Mouse (Mus musculus) c-Kit-positive CD71-positive TER-119-positive erythroid progenitor cells, embryonic 14.5 days (primary cell): Measurements from ENCODE around the gene Rad23a.
A peak's percentile ranks its signal among the peaks of the same experiment; 100 is the strongest.

Experiments
- DNase-seq: peaks from one replicate; pipeline ENCODE4 v3.0.0-alpha.2; 2013; ENCODE audit warnings: low spot score

Gene Rad23a

DNA sequence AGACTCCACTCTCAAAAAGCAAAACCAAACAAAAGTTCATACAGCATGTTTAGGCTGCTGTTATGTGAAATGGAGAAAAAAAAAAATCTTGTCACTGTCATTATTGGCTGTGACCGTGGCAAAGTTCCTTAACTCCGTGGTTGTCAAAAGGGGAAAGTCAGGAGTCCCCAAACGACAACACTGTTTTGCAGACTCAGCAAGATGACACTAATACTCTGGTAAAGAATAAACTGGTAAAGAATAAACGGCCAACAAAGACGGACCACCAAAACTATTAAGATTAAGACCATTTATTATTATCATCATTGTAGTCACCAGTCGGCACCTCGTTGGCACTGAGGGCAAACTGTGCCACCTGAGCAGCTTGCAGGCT, 604 bp downstream of the Rad23a start:
- DNase-seq: no peak

DNA sequence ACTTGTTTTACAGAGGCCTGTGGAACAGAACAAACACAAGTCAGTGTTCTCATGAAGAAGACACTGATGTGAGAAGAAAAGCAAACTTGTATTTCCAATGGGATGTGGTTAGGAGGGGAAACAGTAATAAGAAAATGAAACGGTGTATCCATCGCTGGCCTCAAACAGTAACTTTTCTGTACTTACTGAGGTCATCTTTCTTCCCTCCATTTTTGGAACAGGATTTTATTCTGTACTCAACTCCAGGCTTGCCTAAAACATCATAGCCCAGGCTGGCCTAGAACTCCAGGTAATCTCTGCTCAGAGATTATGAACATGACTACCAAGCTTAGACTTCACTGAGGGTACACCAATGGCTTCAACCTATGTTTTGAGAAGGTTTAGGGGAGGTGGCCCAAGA, 1.1 kb downstream of the Rad23a start:
- DNase-seq: no peak

DNA sequence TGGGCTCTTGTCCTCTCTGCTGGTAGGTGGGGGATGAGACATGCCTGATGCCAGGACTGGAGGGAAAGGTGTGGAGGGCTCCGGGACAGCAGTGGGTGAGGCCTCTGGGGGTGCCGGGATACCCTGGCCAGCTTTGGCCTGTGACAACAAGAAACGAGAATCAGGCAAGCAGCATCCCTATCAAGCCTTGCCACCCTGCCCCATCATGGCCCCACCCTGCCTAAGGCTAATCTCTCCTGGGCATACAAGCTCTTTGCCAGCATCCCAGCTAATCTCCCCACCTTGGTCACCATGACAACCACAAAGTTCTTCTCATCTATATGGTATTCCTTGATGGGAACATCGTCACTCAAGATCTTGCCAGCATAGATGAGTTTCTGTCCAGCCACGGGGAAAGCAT, 2.0 kb downstream of the Rad23a start:
- peak; percentile 92 for DNase-seq

DNA sequence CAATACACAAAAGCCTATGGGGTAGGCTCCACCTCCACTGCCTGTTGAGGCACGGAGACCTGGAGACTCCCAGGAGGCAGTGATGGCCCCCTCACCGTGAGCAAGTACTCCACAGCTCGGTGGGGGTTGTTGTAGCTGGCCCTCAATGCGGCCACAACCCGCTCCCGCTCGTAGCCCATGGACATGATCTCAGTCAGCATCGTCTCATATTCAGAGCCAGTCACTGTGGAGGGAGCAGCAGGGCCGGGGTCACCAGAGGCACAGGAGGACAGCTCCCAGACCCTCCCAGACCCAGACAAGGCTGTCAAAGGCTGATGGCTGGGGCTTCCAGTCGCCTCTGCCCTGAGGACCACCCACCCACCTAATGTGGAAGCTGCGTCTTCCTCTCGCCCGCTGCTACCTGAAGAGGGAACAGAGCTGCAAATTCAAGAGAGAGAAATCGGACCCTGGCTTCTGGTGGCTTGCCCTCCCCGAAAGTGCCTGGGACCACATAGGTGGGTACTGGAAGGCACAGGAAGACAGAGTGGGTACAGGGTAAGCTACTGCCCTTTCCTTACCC, 2.5 kb downstream of the Rad23a start:
- no peak for DNase-seq

DNA sequence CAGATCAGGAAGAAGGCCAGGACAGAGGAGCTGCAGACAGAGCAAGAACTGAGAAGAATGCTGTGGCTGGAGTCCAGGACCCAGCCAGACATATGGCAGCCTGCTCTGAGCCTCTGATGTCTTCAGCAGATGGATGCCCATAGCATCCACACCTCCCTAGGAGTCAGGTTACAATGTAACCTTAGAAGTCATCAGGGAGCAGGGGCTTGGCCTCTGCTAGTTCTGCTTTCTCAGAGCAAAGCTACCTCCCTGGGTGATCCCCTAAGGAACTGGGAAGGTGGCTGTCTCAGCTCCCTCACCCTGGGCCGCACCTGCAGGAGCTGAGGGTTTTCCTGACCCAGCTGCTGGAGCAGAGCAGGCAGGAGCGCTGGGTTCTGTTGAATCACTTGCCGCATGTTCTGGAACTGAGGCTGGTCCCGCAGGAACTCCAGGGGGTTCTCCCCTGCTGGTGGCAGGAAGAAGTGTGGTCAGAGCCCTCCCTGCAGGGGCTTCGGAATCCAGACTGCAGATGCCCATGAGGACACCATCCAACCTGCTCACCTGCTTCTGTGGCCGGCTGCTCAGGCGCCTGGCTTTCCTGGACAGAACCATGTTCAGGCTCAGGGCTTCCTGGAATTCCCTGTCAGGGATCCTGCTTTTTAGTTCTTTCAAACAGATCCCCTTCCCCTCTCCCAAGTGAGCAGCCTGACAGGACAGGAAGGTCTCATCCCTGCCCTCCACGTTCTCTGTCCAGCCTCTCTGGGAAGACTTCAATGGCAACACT, 3.1 kb downstream of the Rad23a start:
- no peak for DNase-seq

DNA sequence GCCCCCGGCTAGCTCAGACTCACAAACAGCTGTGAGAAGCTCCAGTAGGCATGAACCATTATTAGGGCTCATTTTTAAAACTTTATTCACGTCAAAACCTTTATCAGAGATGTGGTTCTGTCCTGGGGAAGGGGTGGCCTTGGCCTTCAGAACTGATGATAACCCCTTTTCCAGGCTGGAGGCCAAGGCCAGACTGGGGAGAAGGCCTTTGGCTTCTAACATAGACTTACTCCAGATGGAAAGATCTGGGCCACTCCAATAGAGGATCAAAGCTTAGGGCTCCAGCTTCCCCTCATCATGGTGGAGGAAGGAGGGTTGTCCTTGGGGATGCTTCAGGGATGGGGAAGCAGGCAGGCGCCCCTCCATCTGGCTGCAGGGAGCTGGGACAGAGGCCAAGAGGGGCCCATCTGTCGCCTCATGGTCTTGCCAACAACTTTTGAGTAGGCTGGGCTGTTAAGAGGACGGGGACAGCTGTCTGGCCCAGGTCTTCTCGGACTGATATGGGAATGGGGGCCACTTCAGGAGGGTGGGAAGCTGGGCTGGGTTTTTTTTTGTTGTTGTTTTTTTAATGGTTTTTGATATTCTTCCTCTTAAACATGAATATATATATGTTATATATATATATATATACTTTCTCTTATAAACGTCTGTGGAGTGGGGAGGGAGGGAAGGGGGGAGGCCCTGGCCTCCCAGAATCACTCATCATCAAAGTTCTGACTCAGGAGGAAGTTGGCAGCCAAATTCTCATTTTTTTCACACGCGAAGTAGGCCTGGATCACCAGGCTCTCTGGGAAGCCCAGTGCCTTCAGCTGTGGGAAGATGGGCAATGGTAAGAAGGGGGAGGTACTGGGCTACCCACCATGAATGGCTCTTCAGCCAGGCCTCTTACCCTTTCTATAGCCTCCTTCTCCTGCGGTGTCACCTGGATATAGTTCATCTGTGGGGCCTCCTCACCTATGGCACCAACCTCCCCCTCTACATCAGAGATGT, 5.3 kb downstream of the Rad23a start:
- no peak for DNase-seq

DNA sequence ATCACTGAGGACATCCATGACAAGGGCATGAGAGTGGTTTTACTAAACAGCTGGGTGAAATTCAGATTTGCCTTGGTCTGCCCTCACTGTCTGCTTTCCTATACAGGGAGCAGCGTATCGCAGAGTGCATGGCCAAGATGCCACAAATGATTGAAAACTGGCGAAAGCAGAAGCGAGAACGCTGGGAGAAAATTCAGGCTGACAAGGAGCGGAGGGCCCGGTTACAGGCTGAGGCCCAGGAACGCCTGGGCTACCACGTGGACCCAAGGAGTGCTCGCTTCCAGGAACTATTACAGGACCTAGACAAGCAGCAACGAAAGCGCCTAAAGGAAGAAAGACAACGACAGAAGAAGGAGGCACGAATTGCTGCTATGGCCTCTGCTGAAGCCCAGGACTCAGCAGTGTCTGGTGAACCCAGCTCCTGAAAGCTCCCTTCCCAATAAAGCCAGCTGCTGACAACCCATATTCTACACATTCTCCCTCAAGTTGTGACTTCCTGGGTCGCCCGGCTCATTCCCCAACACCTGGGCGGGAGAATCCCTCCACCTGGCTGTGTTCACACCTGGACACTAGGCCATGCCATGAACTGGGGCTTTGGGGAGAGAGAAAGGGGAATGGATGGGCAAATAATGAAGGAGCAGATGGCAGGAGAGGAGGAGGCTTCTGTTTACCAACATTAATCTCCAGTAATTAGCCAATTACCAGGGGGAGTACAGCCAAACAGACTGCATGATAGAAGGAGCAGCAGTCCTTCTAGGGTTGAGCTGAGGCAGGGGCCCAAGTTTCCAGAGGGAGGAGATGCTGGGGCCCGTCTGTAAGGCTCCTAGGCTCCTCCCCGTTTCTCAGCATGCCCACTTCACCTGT, 6.2 kb downstream of the Rad23a start:
- no peak for DNase-seq

DNA sequence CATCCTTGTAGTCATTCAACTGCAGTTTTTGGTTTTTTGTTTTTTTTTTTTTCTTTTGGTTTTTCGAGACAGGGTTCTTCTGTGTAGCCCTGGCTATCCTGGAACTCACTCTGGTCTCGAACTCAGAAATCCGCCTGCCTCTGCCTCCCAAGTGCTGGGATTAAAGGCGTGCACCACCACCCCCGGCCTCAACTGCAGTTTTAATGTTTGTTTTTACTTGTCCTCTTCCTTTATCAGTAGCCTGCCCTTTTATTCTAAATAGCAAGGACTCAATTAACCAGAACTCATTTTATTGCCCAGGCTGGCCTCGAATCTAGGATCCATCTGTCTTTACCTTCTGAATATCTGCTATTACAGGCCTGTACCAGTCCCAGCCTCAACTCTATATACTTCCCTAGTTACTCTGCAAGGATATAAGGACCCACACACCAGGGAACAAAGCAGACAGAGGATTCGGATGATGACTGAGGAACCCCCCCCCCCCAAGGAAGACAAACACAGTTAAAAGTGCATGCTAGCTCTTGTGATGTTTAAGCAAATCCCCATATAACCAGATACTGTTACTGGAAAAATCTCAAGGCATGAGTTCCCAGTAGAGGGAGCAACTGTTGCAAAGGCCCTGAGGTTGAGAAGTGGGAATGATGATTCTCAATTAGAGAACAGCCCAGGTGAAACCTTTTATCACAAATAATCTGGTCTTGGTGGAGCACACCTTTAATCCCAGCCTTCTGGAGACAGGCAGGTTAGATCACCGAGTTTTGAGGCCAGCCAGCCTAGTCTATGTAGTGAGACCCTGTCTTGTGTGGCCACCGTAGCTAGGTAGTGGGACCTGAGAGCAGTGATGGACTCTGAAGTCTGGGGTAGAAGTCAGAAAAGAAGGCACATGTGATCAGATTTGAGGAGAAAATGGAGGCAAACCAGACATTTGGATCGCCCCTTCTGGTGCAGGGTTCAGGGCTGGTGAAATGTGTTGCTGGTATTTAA, 7.4 kb downstream of the Rad23a start:
- no peak for DNase-seq

DNA sequence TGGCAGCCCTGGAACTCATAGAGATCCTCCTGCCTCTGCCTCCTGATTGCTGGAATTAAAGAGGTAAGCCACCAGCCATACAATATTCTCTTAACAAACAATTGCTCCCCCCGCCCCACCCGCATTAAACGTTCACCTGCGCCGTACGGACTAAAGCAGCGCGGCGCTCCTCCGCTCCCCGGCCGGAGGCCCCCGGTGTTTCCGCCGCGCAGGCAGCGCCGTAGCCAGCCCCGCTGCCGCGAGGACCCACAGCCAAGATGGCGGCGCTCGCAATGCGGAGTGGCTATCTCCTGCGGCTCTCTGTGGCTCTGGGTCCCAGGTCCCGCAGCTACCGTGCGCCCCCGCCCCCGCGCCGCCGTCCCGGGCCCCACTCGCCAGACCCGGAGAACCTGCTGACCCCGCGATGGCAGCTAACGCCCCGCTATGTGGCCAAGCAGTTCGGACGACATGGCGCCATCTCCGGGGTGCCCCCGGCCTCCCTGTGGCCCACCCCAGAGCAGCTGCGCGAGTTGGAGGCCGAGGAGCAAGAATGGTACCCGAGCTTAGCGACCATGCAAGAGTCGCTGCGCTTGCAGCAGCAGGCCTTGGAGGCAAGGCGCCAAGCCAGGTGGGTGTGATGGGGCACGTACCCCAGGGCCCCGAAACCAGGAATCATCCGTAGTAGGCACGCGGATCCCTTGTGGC, 8.3 kb downstream of the Rad23a start:
- peak; percentile 80 for DNase-seq

DNA sequence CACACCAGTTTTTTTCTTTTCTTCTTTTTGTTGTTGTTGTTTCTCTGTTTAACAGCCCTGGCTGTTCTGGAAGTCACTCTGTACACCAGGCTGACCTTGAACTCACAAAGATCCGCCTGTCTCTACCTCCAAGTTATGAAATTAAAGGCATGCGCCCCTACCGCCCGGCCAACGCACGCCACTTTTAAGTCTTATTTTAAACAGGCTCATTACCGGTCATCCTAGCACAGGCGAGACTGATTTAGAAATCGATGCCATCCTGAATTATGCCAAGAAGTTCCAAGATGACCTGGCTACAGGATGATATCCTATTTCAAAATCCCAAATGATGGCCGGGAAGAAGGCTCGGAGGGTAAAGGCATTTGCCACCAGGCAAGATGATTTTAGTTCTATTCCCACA, 9.0 kb downstream of the Rad23a start, which contains the start of gene Gadd45gip1:
Gene Gadd45gip1 (plus strand): TSS at position 33 of the 400 bp plus-strand sequence.
- DNase-seq: peak; percentile 79

DNA sequence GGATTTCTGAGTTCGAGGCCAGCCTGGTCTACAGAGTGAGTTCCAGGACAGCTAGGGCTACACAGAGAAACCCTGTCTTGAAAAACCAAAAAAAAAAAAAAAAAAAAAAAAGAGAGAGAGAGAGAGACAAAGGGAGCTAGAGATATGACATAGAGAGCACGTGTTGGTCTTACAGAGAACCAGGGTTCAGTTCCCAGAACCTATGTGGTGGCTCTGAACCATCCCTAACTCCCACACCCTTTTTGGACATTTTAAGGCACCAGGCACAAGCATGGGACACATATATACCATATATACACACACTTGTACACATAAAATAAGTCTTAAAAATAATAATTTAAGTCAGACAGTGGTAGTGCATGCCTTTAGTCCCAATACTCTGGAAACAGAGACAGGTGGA, 13.9 kb downstream of the Rad23a start:
- peak; percentile 72 for DNase-seq

DNA sequence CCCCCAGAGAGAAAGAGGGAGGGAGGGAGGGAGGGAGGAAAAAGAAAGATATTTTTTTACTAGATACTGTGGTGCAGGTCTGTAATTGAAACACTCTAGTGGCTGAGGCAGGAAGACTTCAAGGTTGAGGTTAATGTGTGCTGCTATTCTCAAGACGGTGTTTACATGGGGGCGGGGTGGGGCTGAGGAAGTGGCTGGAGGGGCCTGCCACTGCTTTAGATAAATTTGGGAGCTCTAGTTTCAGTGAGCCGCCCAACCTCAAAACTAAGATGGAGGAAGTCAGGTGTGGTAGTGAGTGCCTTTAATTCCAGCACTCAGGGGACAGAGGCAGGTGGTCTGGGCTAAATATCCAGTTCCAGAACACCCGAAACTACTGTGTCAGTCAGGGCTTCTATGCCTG, 14.8 kb downstream of the Rad23a start:
- DNase-seq: no peak

DNA sequence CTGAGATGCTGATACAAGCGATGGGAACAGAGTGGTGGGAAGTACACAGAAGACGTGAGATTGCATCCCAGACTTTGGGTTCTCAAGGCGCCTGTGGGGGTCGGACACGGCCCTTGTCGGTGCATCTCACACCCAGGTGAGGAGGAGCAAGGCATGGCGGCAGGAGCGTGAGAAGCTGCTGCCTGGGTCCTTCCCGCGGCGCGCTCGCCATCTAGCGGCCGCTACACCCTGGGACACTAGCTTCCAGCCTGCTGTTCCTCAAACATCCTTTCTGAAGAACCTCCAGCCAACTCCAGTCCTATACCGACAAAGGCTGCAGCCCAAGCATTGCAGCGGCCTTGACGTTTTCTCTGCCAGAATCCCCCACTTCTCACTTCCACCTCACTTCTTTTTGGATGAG, 16.8 kb downstream of the Rad23a start:
- no peak for DNase-seq

DNA sequence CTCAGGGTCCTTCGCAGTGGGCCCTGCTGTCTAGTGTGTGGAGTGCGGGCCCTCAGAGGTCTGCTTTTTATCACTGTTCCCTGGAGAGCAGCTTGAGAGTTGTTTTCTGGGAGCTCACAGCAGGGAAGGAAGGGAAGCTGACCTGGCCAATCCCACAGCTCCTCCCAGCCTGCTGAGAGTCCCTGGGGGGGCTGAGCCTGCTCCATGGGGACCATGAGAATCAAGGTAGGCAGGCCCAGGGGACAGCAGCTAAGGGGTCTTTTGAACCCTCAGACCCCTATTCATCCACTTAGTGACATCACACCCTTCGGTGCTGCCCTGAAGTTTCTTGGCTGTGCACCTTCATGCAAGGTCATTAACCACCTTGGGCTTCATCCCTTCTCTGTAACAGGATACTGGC, 17.7 kb downstream of the Rad23a start, which contains the start of gene Dand5:
Gene Dand5 (minus strand): TSS at position 101 of the 400 bp plus-strand sequence.
- no peak for DNase-seq

DNA sequence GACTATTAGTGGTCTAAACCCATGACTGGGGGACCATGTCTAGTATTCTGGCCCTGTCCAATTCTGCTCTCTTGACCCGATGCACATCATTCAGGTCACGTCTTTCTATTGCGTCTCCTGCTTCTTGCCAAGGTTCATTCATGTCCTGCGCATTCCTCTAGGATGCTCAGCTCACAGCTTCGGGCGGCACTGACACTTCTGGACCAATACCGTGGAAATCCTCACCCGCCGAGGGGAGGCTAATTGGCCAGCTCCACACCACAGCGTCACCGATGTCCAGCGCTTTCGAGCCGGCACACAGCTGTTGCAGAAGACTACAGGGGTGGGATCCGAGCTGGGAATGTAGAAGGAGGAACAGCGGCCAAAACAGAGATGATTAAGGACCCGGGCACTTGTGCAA, 24.3 kb downstream of the Rad23a start:
- no peak for DNase-seq

DNA sequence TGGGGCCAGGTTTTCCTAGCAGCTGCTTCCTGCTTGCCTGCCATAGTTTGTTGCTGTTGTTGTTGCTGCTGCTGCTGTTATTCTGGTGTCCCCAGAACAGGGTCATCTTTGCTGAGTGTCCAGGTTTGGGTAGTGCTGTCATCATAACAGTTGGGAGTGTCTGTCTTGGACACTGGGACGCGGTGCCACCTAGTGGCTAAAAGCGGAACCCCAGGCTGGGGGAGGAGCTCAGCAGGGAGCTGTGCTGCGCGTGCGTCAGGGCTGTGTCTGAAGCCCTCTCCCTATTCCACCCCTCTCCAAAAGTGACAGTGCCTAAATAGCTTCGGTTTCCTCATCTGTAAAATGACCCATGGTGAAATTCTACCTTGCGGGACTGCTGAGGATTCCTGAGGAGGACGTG, 24.9 kb downstream of the Rad23a start:
- DNase-seq: peak; percentile 91

DNA sequence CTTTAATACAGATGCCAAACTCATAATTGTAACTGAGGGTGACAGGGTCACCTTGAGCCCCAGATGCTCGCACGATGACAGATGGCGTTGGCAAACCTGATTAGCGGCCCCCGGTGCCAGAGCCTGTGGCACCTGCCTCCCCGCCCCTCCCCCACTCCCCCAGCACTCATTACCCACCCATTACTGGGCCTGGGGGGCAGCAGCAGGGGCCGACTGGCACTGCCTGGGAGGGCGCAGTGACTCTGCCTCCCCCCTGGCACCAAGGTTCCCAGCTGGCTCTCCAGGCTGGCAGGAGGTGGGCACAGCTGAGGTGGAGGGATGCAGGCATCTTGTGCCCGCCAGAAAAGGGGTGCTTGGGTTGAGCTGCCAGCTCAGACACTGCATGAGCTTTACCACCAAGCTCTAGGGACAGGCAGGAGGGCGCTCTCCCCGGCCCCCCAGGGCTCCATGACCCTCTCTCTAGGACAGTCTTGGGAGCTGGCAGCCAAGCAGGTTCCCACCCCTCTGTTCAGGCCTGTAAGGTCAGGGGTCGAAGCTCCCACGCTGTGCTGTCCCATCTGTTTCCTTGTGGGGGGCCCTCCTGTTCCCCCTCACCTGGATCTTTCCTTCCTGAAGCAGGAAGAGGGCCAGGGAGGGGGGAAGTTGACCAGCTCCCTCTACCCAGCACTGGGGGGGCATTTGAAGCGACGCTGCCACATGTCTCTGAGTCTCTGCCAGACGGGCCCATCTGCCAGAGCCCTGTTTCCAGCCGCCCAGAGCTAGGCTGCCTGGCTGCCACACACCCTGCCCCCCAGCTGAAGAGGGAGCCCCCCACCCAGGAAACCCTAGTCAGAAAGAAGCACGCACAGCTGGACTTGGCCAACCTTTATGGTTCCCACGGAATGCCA, 25.7 kb downstream of the Rad23a start:
- DNase-seq: no peak

DNA sequence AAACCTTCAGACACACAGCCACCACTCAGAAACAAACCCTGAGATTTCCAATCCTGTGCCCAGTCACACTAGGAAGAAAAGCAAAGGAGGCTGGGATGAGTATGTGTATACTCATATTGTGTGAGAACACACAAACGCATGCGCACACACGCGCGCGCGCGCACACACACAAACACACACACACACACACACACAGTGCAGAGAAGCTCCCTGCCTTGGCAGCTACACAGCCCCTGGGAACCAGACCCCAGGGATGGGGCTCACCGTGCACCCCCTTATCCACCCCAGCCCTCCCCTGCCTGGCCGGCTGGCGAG, 26.3 kb downstream of the Rad23a start:
- DNase-seq: no peak

DNA sequence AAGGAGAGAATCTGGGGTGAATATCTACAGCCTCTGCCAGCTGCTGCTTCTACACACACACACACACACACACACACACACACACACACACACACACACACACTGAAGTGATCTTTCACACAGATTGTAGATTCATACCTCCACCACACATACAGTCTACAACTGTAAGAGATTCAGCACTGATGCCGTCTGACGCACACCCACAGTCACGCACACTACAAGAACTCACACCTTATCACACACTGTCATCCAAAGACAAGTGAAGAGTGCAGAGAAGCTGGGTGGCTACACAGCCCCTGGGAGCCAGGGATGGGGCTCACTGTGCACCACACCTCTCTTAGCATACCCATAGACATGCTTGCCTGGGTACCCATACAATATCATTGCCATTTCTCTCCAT, 26.6 kb downstream of the Rad23a start:
- DNase-seq: no peak
